Mouse (Mus musculus) ES-E14 (cell line): ENCODE data around the gene Ubtd2.

Source experiments
- CHD2 ChIP-seq: IDR thresholded peaks from 2 replicates; pipeline ENCODE4 v1.6.1; 2014; ENCODE audit warnings: mild to moderate bottlenecking, low read depth, low read length, inconsistent platforms
- HCFC1 ChIP-seq: IDR thresholded peaks from 2 replicates; pipeline ENCODE4 v1.6.1; 2012; ENCODE audit warnings: low read length, inconsistent platforms, borderline replicate concordance; ENCODE audit not compliant: insufficient read depth
- MAFK ChIP-seq: IDR thresholded peaks from 2 replicates; pipeline ENCODE4 v1.6.1; 2014; ENCODE audit warnings: mild to moderate bottlenecking, low read depth, low read length, inconsistent platforms; ENCODE audit not compliant: insufficient read depth
- ZC3H11A ChIP-seq: IDR thresholded peaks from 2 replicates; pipeline ENCODE4 v1.6.1; 2012; ENCODE audit warnings: low read depth, mild to moderate bottlenecking, inconsistent platforms, low read length, borderline replicate concordance
- ZNF384 ChIP-seq: IDR thresholded peaks from 2 replicates; pipeline ENCODE4 v1.6.1; 2012; ENCODE audit warnings: low read depth, low read length, inconsistent platforms

DNA sequence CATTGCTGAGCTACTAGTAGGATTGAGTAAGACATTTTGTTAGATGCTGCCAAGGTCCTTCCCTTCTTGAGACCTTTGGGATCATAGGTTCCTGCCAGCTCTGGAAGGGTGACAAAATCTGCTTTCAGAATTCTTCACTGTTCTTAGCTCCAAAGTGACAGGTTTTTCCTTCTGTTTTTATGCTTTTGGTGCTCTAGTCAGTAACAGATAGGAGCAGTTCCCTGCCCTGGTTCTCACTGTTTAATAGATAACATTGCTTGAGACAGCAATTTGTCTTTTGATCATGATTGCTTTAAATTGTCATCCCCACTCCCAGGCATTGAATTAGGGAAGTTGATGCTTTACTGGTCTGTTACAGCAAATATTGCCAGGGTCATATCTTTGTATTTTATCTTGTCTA is 38.1 kb downstream of the Ubtd2 start:
- no peak for TF ChIP-seq MAFK
- TF ChIP-seq HCFC1 = no peak
- TF ChIP-seq ZC3H11A = no peak
- no peak for TF ChIP-seq ZNF384
- TF ChIP-seq CHD2 = no peak
